Mouse (Mus musculus): Measurements from ENCODE around the gene Sema3f.

Sema3f gene

GRCm38 (mm10) chr9:107692785-107693184 lies 17.5 kb downstream of the Sema3f start:
- DNase-seq (ENCODE audit: low read depth, low spot score) = no peak

GRCm38 (mm10) chr9:107690391-107690790 lies 19.9 kb downstream of the Sema3f start:
- DNase-seq (ENCODE audit: low read depth, low spot score) = peak; percentile 43

- DNase-seq (ENCODE audit: low read depth, low spot score) = no peak
Observed at GRCm38 (mm10) chr9:107688939-107689338, 21.3 kb downstream of the Sema3f start.

- DNase-seq (ENCODE audit: low read depth, low spot score) = no peak
Observed at GRCm38 (mm10) chr9:107688415-107688814, 21.9 kb downstream of the Sema3f start.

- DNase-seq (ENCODE audit: low read depth, low spot score) = peak; percentile 60
Observed at GRCm38 (mm10) chr9:107685231-107685981, 24.9 kb downstream of the Sema3f start.

- no peak for DNase-seq (ENCODE audit: low read depth, low spot score)
Observed at GRCm38 (mm10) chr9:107682405-107682804, 27.9 kb downstream of the Sema3f start.

GRCm38 (mm10) chr9:107679501-107679900 lies 30.8 kb downstream of the Sema3f start, which contains the start of gene Gnat1:
Gene Gnat1 (minus strand): TSS chr9:107679712.
- DNase-seq (ENCODE audit: low read depth, low spot score) = no peak

- no peak for DNase-seq (ENCODE audit: low read depth, low spot score)
Observed at GRCm38 (mm10) chr9:107678861-107679260, 31.4 kb downstream of the Sema3f start.

GRCm38 (mm10) chr9:107677819-107678526 lies 32.3 kb downstream of the Sema3f start:
- DNase-seq (ENCODE audit: low read depth, low spot score) = peak; percentile 83

- peak; percentile 71 for DNase-seq (ENCODE audit: low read depth, low spot score)
Observed at GRCm38 (mm10) chr9:107677091-107677784, 33.0 kb downstream of the Sema3f start.

GRCm38 (mm10) chr9:107676302-107676701 lies 34.0 kb downstream of the Sema3f start:
- DNase-seq (ENCODE audit: low read depth, low spot score) = peak; percentile 64

GRCm38 (mm10) chr9:107675671-107676301 lies 34.5 kb downstream of the Sema3f start:
- DNase-seq (ENCODE audit: low read depth, low spot score) = peak; percentile 86

- no peak for DNase-seq (ENCODE audit: low read depth, low spot score)
Observed at GRCm38 (mm10) chr9:107674609-107675429, 35.5 kb downstream of the Sema3f start.

GRCm38 (mm10) chr9:107670259-107670658 lies 40.0 kb downstream of the Sema3f start:
- no peak for DNase-seq (ENCODE audit: low read depth, low spot score)

GRCm38 (mm10) chr9:107669480-107669945 lies 40.8 kb downstream of the Sema3f start, which contains the start of gene Slc38a3:
Gene Slc38a3 (minus strand): TSS chr9:107669530.
- no peak for DNase-seq (ENCODE audit: low read depth, low spot score)

GRCm38 (mm10) chr9:107668916-107669315 lies 41.4 kb downstream of the Sema3f start:
- DNase-seq (ENCODE audit: low read depth, low spot score) = no peak

GRCm38 (mm10) chr9:107668011-107668410 lies 42.3 kb downstream of the Sema3f start:
- DNase-seq (ENCODE audit: low read depth, low spot score) = no peak

- DNase-seq (ENCODE audit: low read depth, low spot score) = no peak
Observed at GRCm38 (mm10) chr9:107667219-107667618, 43.1 kb downstream of the Sema3f start.

GRCm38 (mm10) chr9:107666751-107667205 lies 43.5 kb downstream of the Sema3f start:
- DNase-seq (ENCODE audit: low read depth, low spot score) = no peak

- DNase-seq (ENCODE audit: low read depth, low spot score) = no peak
Observed at GRCm38 (mm10) chr9:107665308-107665707, 45.0 kb downstream of the Sema3f start.

- DNase-seq (ENCODE audit: low read depth, low spot score) = no peak
Observed at GRCm38 (mm10) chr9:107663525-107663924, 46.8 kb downstream of the Sema3f start.
